Mouse (Mus musculus) intestine, embryonic 16.5 days (tissue): Measurements from ENCODE around the gene Acaa1a. TPM values are rescaled to one million over a fixed set of nuclear protein-coding genes. Genes with fewer than 3 reads are reported as not detected.
A peak's percentile ranks its signal among the peaks of the same experiment; 100 is the strongest.

Experiments
- ATAC-seq: fragments of 200-750 bp; cut with Nextera tagmentation; 2 replicates; pipeline ENCODE4 v1.8.0; 2017; ENCODE audit warnings: moderate TSS enrichment, moderate library complexity
- H3K27ac ChIP-seq: fragments of 300-500 bp; sonication (generic); 2 replicates; pipeline ENCODE4 v1.5.1; 2014; ENCODE audit warnings: mild to moderate bottlenecking, low read length
- H3K27me3 ChIP-seq: fragments of 300-500 bp; sonication (generic); replicated peaks from 2 replicates; pipeline ENCODE4 v1.6.1; 2014; ENCODE audit warnings: low read length, control low read depth, mixed read lengths; ENCODE audit not compliant: control insufficient read depth, insufficient read depth
- H3K36me3 ChIP-seq: fragments of 300-500 bp; sonication (generic); 2 replicates; pipeline ENCODE4 v1.6.1; 2014; ENCODE audit warnings: low read length, control low read depth; ENCODE audit not compliant: control insufficient read depth, insufficient read depth
- H3K4me1 ChIP-seq: fragments of 300-500 bp; sonication (generic); 2 replicates; pipeline ENCODE4 v1.6.1; 2014; ENCODE audit warnings: low read length, control low read depth, mixed read lengths; ENCODE audit not compliant: control insufficient read depth, insufficient read depth
- H3K4me2 ChIP-seq: fragments of 300-500 bp; sonication (generic); 2 replicates; pipeline ENCODE4 v1.6.1; 2014; ENCODE audit warnings: low read depth, low read length, control low read depth
- H3K4me3 ChIP-seq: fragments of 300-500 bp; sonication (generic); 2 replicates; pipeline ENCODE4 v1.5.1; 2014; ENCODE audit warnings: mild to moderate bottlenecking, low read length
- H3K9ac ChIP-seq: fragments of 300-500 bp; sonication (generic); 2 replicates; pipeline ENCODE4 v1.6.1; 2014; ENCODE audit warnings: low read depth, low read length
- H3K9me3 ChIP-seq: fragments of 300-500 bp; sonication (generic); 2 replicates; pipeline ENCODE4 v1.6.1; 2016; ENCODE audit warnings: low read length, control low read depth; ENCODE audit not compliant: control insufficient read depth
- WGBS: fragments of 180-500 bp; shearing (Covaris S2); extraction: QIAGEN DNeasy Blood & Tissue Kit; methylation state at CpG from one replicate; pipeline ENCODE4 v1.1.7; 2014; 5-methylcytosine and 5-hydroxymethylcytosine counted together
- polyA plus RNA-seq: library from polyadenylated mRNA; unstranded; fragments of >200 nt; fragmentation: Nextera tagmentation; extraction: Ambion mirVana; gene quantifications from 2 replicates; pipeline ENCODE4 v1.2.1, GENCODE M21; 2015

Gene Acaa1a
- polyA plus RNA-seq, 1 experiment from 2014 or later: 116 TPM

- Histone ChIP-seq H3K9me3 (no peaks in the 10 kb centered on the region), H3K27me3 (no peaks in the 10 kb centered on the region), H3K4me3 (peak overlapping the region; percentile 90), H3K4me2 (peak overlapping the region; percentile 95), H3K36me3 (no peaks in the 10 kb centered on the region), H3K9ac (peak overlapping the region; percentile 91), H3K4me1 (peaks cover 7% of the 10 kb centered on the region; the same call in 1 of the 2 replicates), H3K27ac (no peak overlapping the region)
- WGBS: 11% methylated on average over 7 of the region's 7 CpGs
- no peak for ATAC-seq
Measured at GRCm38 (mm10) chr9:119320946-119321345, 18.5 kb upstream of the Acaa1a start.

- no peaks in the 10 kb centered on the region for H3K36me3 ChIP-seq
- peak; percentile 39 for ATAC-seq
- no peaks in the 10 kb centered on the region for H3K27me3 ChIP-seq
- H3K9ac ChIP-seq: peak overlapping the region; percentile 91
- under 1% methylated on average over 59 of the region's 59 CpGs for WGBS
- peak overlapping the region; percentile 85 for H3K27ac ChIP-seq
- peak overlapping the region; percentile 95 for H3K4me2 ChIP-seq
- H3K9me3 ChIP-seq: no peaks in the 10 kb centered on the region
- peak overlapping the region; percentile 90 for H3K4me3 ChIP-seq
- peaks cover 7% of the 10 kb centered on the region; the same call in 1 of the 2 replicates for H3K4me1 ChIP-seq
Measured at GRCm38 (mm10) chr9:119321392-119322229, 17.9 kb upstream of the Acaa1a start.

- peaks cover 7% of the 10 kb centered on the region; the same call in 1 of the 2 replicates for H3K4me1 ChIP-seq
- H3K4me2 ChIP-seq: peak within 1 kb of the TSS; percentile 95
- peak within 1 kb of the TSS; percentile 88 for H3K27ac ChIP-seq
- peak within 1 kb of the TSS; percentile 91 for H3K9ac ChIP-seq
- ATAC-seq: peak; percentile 98
- no peaks in the 10 kb centered on the region for H3K9me3 ChIP-seq
- H3K36me3 ChIP-seq: no peaks in the 10 kb centered on the region
- under 1% methylated on average over 76 of the region's 76 CpGs for WGBS
- no peaks in the 10 kb centered on the region for H3K27me3 ChIP-seq
- peak within 1 kb of the TSS; percentile 90 for H3K4me3 ChIP-seq
Measured at GRCm38 (mm10) chr9:119322289-119323259, 16.9 kb upstream of the Acaa1a start, which contains the start of gene Oxsr1. Gene Oxsr1, minus strand, starts transcription at chr9:119322427.

- Histone ChIP-seq H3K36me3 (no peaks in the 10 kb centered on the region), H3K27ac (peak overlapping the region; percentile 88), H3K9me3 (no peaks in the 10 kb centered on the region), H3K4me3 (peak overlapping the region; percentile 90), H3K4me2 (peak overlapping the region; percentile 67), H3K9ac (peak overlapping the region; percentile 70), H3K27me3 (no peaks in the 10 kb centered on the region), H3K4me1 (peaks cover 7% of the 10 kb centered on the region; the same call in 1 of the 2 replicates)
- 4% methylated on average over 9 of the region's 9 CpGs for WGBS
- peak; percentile 5 for ATAC-seq
Measured at GRCm38 (mm10) chr9:119323260-119323645, 16.2 kb upstream of the Acaa1a start.

GRCm38 (mm10) chr9:119324130-119324529 is 15.3 kb upstream of the Acaa1a start:
- no peaks in the 10 kb centered on the region for H3K9me3 ChIP-seq
- H3K36me3 ChIP-seq: no peaks in the 10 kb centered on the region
- no peak overlapping the region for H3K27ac ChIP-seq
- H3K4me2 ChIP-seq: no peak overlapping the region
- no peak for ATAC-seq
- H3K27me3 ChIP-seq: no peaks in the 10 kb centered on the region
- WGBS: 67% methylated on average over 1 of the region's 1 CpGs
- H3K9ac ChIP-seq: no peak overlapping the region
- peaks cover 7% of the 10 kb centered on the region; the same call in 1 of the 2 replicates for H3K4me1 ChIP-seq
- no peak overlapping the region for H3K4me3 ChIP-seq

- Histone ChIP-seq H3K9me3 (no peaks in the 10 kb centered on the region), H3K4me2 (no peak overlapping the region), H3K27me3 (no peaks in the 10 kb centered on the region), H3K9ac (no peak overlapping the region), H3K4me3 (no peak overlapping the region), H3K36me3 (no peaks in the 10 kb centered on the region), H3K27ac (no peak overlapping the region), H3K4me1 (no peaks in the 10 kb centered on the region)
- no peak for ATAC-seq
- WGBS: 86% methylated on average over 3 of the region's 3 CpGs
Measured at GRCm38 (mm10) chr9:119328488-119328887, 11.0 kb upstream of the Acaa1a start.

GRCm38 (mm10) chr9:119330186-119330963 is 9.1 kb upstream of the Acaa1a start:
- H3K27ac ChIP-seq: no peak overlapping the region
- no peaks in the 10 kb centered on the region for H3K27me3 ChIP-seq
- no peaks in the 10 kb centered on the region for H3K9me3 ChIP-seq
- no peak overlapping the region for H3K9ac ChIP-seq
- no peak for ATAC-seq
- peaks cover 8% of the 10 kb centered on the region for H3K4me1 ChIP-seq
- WGBS: 89% methylated on average over 15 of the region's 15 CpGs
- H3K4me3 ChIP-seq: no peak overlapping the region
- no peak overlapping the region for H3K4me2 ChIP-seq
- H3K36me3 ChIP-seq: no peaks in the 10 kb centered on the region

- Histone ChIP-seq H3K4me3 (no peak overlapping the region), H3K4me1 (peaks cover 15% of the 10 kb centered on the region), H3K36me3 (peaks cover 8% of the 10 kb centered on the region), H3K4me2 (no peak overlapping the region), H3K27me3 (no peaks in the 10 kb centered on the region), H3K27ac (peak overlapping the region; percentile 31), H3K9me3 (no peaks in the 10 kb centered on the region), H3K9ac (no peak overlapping the region)
- 54% methylated on average over 10 of the region's 10 CpGs for WGBS
- peak; percentile 50; the same call in 1 of the 2 replicates for ATAC-seq
Measured at GRCm38 (mm10) chr9:119334324-119334723, 5.2 kb upstream of the Acaa1a start.
